Mouse (Mus musculus): Measurements from ENCODE around the gene Hcn1.

Gene Hcn1

GRCm38 (mm10) chr13:118026510-118026909 lies 424.4 kb downstream of the Hcn1 start:
- no peak for DNase-seq (ENCODE audit: low read depth, low spot score)

- no peak for DNase-seq (ENCODE audit: low read depth, low spot score)
These were observed 425.7 kb downstream of the Hcn1 start for GRCm38 (mm10) chr13:118027868-118028267.

- DNase-seq (ENCODE audit: low read depth, low spot score), result no peak
These were observed 426.5 kb downstream of the Hcn1 start for GRCm38 (mm10) chr13:118028662-118029061.

- no peak for DNase-seq (ENCODE audit: low read depth, low spot score)
These were observed 427.5 kb downstream of the Hcn1 start for GRCm38 (mm10) chr13:118029579-118029978.

GRCm38 (mm10) chr13:118035598-118035997 lies 433.5 kb downstream of the Hcn1 start:
- DNase-seq (ENCODE audit: low read depth, low spot score), result no peak
